In the genomic region with DNA sequence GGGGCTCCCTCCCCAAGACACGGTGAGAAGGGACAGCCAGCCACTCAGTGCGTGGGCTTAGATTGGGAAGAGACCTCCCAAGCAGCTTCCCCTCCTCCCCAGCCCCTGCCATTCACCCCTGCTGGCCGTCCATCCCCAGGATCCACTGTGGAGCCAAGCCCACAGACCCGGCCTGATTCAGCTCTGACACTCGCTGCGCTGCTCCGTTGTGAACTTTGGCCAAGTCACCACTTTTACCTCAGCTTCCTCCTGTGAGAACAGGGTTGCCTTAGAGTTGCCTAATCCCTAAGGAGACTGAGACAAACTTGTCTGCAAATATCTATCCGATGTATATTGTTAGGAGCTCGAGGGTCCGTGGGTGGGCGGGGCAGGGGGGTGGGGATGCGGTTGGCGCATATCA, we compare ENCODE assay signal across 16 mouse cellular contexts. TPM values are rescaled to one million over a fixed set of nuclear protein-coding genes. Genes with fewer than 3 reads are reported as not detected.
"Had no signal": no experiment of that assay in that cellular context is flagged by ENCODE, and none has a peak within 500 bp of the region (broad histone marks: within the 10 kb centered on the region; RNA-seq: fewer than 3 reads in every experiment).

No protein-coding gene starts in this region.

- H3K36me3 ChIP-seq: limb, embryonic 12.5 days; liver, embryonic 13.5 days; lung, embryonic 15.5 days; midbrain, embryonic 13.5 days; neural tube, embryonic 12.5 days had no signal

- H3K4me3 ChIP-seq: layer of hippocampus, adult 2 months; limb, embryonic 12.5 days; liver, embryonic 13.5 days; lung, embryonic 15.5 days; midbrain, embryonic 13.5 days; neural tube, embryonic 12.5 days had no signal

- ATAC-seq: liver, postnatal 0 days; midbrain, embryonic 13.5 days had no signal

- H3K9ac ChIP-seq: limb, embryonic 12.5 days; liver, embryonic 13.5 days; liver, postnatal 0 days; lung, embryonic 15.5 days; midbrain, embryonic 13.5 days; neural tube, embryonic 12.5 days had no signal

- H3K27ac ChIP-seq: layer of hippocampus, adult 2 months; limb, embryonic 12.5 days; liver, embryonic 13.5 days; lung, embryonic 15.5 days; midbrain, embryonic 13.5 days; neural tube, embryonic 12.5 days; stomach, postnatal 0 days had no signal

- H3K4me2 ChIP-seq: limb, embryonic 12.5 days; liver, embryonic 13.5 days; lung, embryonic 15.5 days; midbrain, embryonic 13.5 days had no signal

- DNase-seq: kidney, adult 18-20 months; kidney, postnatal 10 days; kidney, postnatal 4 days; liver; liver, embryonic 13.5 days; liver, postnatal 0 days; thymus, postnatal 4 days had no signal

- H3K9me3 ChIP-seq: limb, embryonic 12.5 days; liver, embryonic 13.5 days; lung, embryonic 15.5 days; midbrain, embryonic 13.5 days; neural tube, embryonic 12.5 days had no signal

RNA-seq across cellular contexts. Expression of a gene that starts 21.3 kb away (rescaled TPM):
- total RNA-seq: layer of hippocampus, adult 2 months; layer of hippocampus, postnatal 10 days; left cerebral cortex, postnatal 25 days had no signal
- polyA plus RNA-seq: kidney, embryonic 14.5 days; midbrain, embryonic 13.5 days had no signal
